Mouse (Mus musculus) kidney, adult 10 weeks (tissue): Measurements from ENCODE around the gene Olfr259. TPM values are rescaled to one million over a fixed set of nuclear protein-coding genes. Genes with fewer than 3 reads are reported as not detected.

Source experiments
- polyA plus RNA-seq: library from polyadenylated mRNA; stranded (reverse); fragments of 350-450 nt; fragmentation: Illumina TruSeq; extraction: RNeasy Lipid Tissue Mini Kit (QIAGEN cat#74804); gene quantifications from one replicate; pipeline ENCODE4 v1.2.3, GENCODE M21; 2014; ENCODE audit warnings: low read depth, low replicate concordance

The Olfr259 gene
- polyA plus RNA-seq = not detected

GRCm38 (mm10) chr2:87114467-87114866 is at the start of gene Olfr259:
Olfr259 (minus strand) TSS chr2:87114567.

GRCm38 (mm10) chr2:87152524-87152923 is 38.2 kb upstream of the Olfr259 start, which contains the start of gene Olfr1111:
Olfr1111 (minus strand) TSS chr2:87152624.

GRCm38 (mm10) chr2:87140200-87140599 is 25.8 kb upstream of the Olfr259 start, which contains the start of gene Olfr1110:
Olfr1110 (minus strand) TSS chr2:87140300.

GRCm38 (mm10) chr2:87095908-87096307 is 18.5 kb downstream of the Olfr259 start, which contains the start of gene Olfr1109:
Olfr1109 (minus strand) TSS chr2:87096008.

GRCm38 (mm10) chr2:87075717-87076116 is 38.6 kb downstream of the Olfr259 start, which contains the start of gene Olfr1107:
Olfr1107 (minus strand) TSS chr2:87075817.

Other genes with a start within 250 kb of the Olfr259 start
- not detected for gene Gm13723, start 239.8 kb downstream of the Olfr259 start, polyA plus RNA-seq
- gene Olfr1097, start 222.4 kb downstream of the Olfr259 start, polyA plus RNA-seq = not detected
- gene Olfr1098, start 190.0 kb downstream of the Olfr259 start, polyA plus RNA-seq = not detected
- not detected for gene Olfr1099, start 153.9 kb downstream of the Olfr259 start, polyA plus RNA-seq
- not detected for gene Olfr1100, start 134.6 kb downstream of the Olfr259 start, polyA plus RNA-seq
- not detected for gene Olfr1101, start 123.3 kb downstream of the Olfr259 start, polyA plus RNA-seq
- not detected for gene Olfr1102, start 116.2 kb downstream of the Olfr259 start, polyA plus RNA-seq
- not detected for gene Olfr1104, start 87.5 kb downstream of the Olfr259 start, polyA plus RNA-seq
- gene Olfr1105, start 78.0 kb downstream of the Olfr259 start, polyA plus RNA-seq = not detected
- not detected for gene Olfr1106, start 62.3 kb downstream of the Olfr259 start, polyA plus RNA-seq
- not detected for gene Olfr1107, start 38.8 kb downstream of the Olfr259 start, polyA plus RNA-seq
- not detected for gene Olfr1109, start 18.6 kb downstream of the Olfr259 start, polyA plus RNA-seq
- not detected for gene Olfr1110, start 25.7 kb upstream of the Olfr259 start, polyA plus RNA-seq
- not detected for gene Olfr1111, start 38.1 kb upstream of the Olfr259 start, polyA plus RNA-seq
- gene Olfr1112, start 73.2 kb upstream of the Olfr259 start, polyA plus RNA-seq = not detected
- not detected for gene Olfr1113, start 94.4 kb upstream of the Olfr259 start, polyA plus RNA-seq
- gene Olfr1115, start 133.4 kb upstream of the Olfr259 start, polyA plus RNA-seq = not detected
- not detected for gene Olfr1116, start 153.0 kb upstream of the Olfr259 start, polyA plus RNA-seq
- gene Olfr1118, start 193.0 kb upstream of the Olfr259 start, polyA plus RNA-seq = not detected
- not detected for gene Olfr1120, start 240.2 kb upstream of the Olfr259 start, polyA plus RNA-seq